ENCODE assay signal across 8 mouse cellular contexts in genomic region chr5:3803292-3804165, GRCm38 (mm10). TPM values are rescaled to one million over a fixed set of nuclear protein-coding genes. Genes with fewer than 3 reads are reported as not detected.
A peak's percentile ranks its signal among the peaks of the same experiment; 100 is the strongest.
DNase-seq lines count a peak whose midpoint lies in the region; ATAC-seq lines count a peak whose summit lies in the region.

No protein-coding gene starts in this region.

- no peaks in the 10 kb centered on the region for H3K27me3 ChIP-seq in hindbrain, embryonic 14.5 days (ENCODE audit: control insufficient read depth, insufficient read depth, low read length)

- peak overlapping the region; percentile 89 for H3K9ac ChIP-seq in hindbrain, embryonic 14.5 days

- peak overlapping the region; percentile 89 for H3K27ac ChIP-seq in hindbrain, embryonic 14.5 days

- H3K4me1 ChIP-seq in hindbrain, embryonic 14.5 days (replicated peaks; ENCODE audit: control insufficient read depth, insufficient read depth, low read length): peaks cover 19% of the 10 kb centered on the region

- DNase-seq in embryo, embryonic 10 days (ENCODE audit: low spot score): peak; percentile 42
- no peak for DNase-seq in embryo, embryonic 11 days
- DNase-seq in 3134 (ENCODE audit: extremely low read depth, insufficient read length, low spot score): peak; percentile 86
- DNase-seq in c-Kit-positive CD71-negative TER-119-negative erythroid progenitor cells, embryonic 14.5 days (ENCODE audit: low read depth): peak; percentile 24
- no peak for DNase-seq in hindbrain, embryonic 14.5 days (ENCODE audit: low spot score)
- DNase-seq in cerebellum, postnatal 25 days: no peak
- no peak for DNase-seq in thymus, postnatal 25 days

- ATAC-seq in hindbrain, embryonic 14.5 days (ENCODE audit: low FRiP score): peak; percentile 80
- peak; percentile 86 for ATAC-seq in megakaryocyte-erythroid progenitor cell, adult 5-6 weeks (replicated peaks; ENCODE audit: low FRiP score, low TSS enrichment, poor library complexity, severe bottlenecking)

- peaks cover 14% of the 10 kb centered on the region; the same call in 1 of the 2 replicates for H3K36me3 ChIP-seq in hindbrain, embryonic 14.5 days (replicated peaks; ENCODE audit: control insufficient read depth, insufficient read depth)

- 1% methylated on average over 36 of the region's 36 CpGs for WGBS in hindbrain, embryonic 14.5 days

- H3K4me2 ChIP-seq in hindbrain, embryonic 14.5 days (replicated peaks): peak overlapping the region; percentile 74

- H3K9me3 ChIP-seq in hindbrain, embryonic 14.5 days (ENCODE audit: control insufficient read depth, low read length): no peaks in the 10 kb centered on the region

- H3K4me3 ChIP-seq in hindbrain, embryonic 14.5 days (replicated peaks; ENCODE audit: low read length): peak overlapping the region; percentile 87

RNA-seq across cellular contexts. Expression of gene Krit1, which starts 0.5 kb away (rescaled TPM):
- polyA plus RNA-seq in hindbrain, embryonic 14.5 days (2014; fragmentation: Nextera tagmentation; extraction: Ambion mirVana): 49.8 and 51.4 TPM in 2 replicates
- total RNA-seq in megakaryocyte-erythroid progenitor cell, adult 5-6 weeks (2014; fragmentation: Nextera tagmentation): 68.1 and 79.3 TPM in 2 replicates
- total RNA-seq in megakaryocyte-erythroid progenitor cell, adult 5-6 weeks (2017): 54.5 and 69.1 TPM in 2 replicates

RNA-seq across cellular contexts. Expression of gene Ankib1, which starts 0.8 kb away (rescaled TPM):
- 25.0 and 25.7 TPM in 2 replicates for polyA plus RNA-seq in hindbrain, embryonic 14.5 days (2014; fragmentation: Nextera tagmentation; extraction: Ambion mirVana)
- total RNA-seq in megakaryocyte-erythroid progenitor cell, adult 5-6 weeks (2014; fragmentation: Nextera tagmentation): 29.0 and 34.5 TPM in 2 replicates
- total RNA-seq in megakaryocyte-erythroid progenitor cell, adult 5-6 weeks (2017): 44.4 and 63.5 TPM in 2 replicates

RNA-seq across cellular contexts. Expression of gene Lrrd1, which starts 41.4 kb away (rescaled TPM):
- 0.07 and 0.12 TPM in 2 replicates for polyA plus RNA-seq in hindbrain, embryonic 14.5 days (2014; fragmentation: Nextera tagmentation; extraction: Ambion mirVana)
- 0.31 TPM in 1 of 2 replicates, not detected in the other for total RNA-seq in megakaryocyte-erythroid progenitor cell, adult 5-6 weeks (2014; fragmentation: Nextera tagmentation)
- total RNA-seq in megakaryocyte-erythroid progenitor cell, adult 5-6 weeks (2017): 0.28 TPM in 1 of 2 replicates, not detected in the other

Comparison
In these comparisons a context has a peak if more than half of its experiments do, and no peak if none do; other contexts are left out.
1. DNase-seq: peak in embryo, embryonic 10 days (single experiment), 3134 (single experiment) and c-Kit-positive CD71-negative TER-119-negative erythroid progenitor cells, embryonic 14.5 days (single experiment); none in embryo, embryonic 11 days (single experiment), hindbrain, embryonic 14.5 days (single experiment), cerebellum, postnatal 25 days (0 of 2) and thymus, postnatal 25 days (single experiment).